Mouse (Mus musculus) intestine, embryonic 16.5 days (tissue): ENCODE measurements around the gene Ttll11. TPM values are rescaled to one million over a fixed set of nuclear protein-coding genes. Genes with fewer than 3 reads are reported as not detected.

Experiments
- ATAC-seq: fragments of 200-750 bp; cut with Nextera tagmentation; 2 replicates; pipeline ENCODE4 v1.8.0; 2017; ENCODE audit warnings: moderate TSS enrichment, moderate library complexity
- H3K27ac ChIP-seq: fragments of 300-500 bp; sonication (generic); 2 replicates; pipeline ENCODE4 v1.5.1; 2014; ENCODE audit warnings: mild to moderate bottlenecking, low read length
- H3K27me3 ChIP-seq: fragments of 300-500 bp; sonication (generic); replicated peaks from 2 replicates; pipeline ENCODE4 v1.6.1; 2014; ENCODE audit warnings: low read length, control low read depth, mixed read lengths; ENCODE audit not compliant: control insufficient read depth, insufficient read depth
- H3K36me3 ChIP-seq: fragments of 300-500 bp; sonication (generic); 2 replicates; pipeline ENCODE4 v1.6.1; 2014; ENCODE audit warnings: low read length, control low read depth; ENCODE audit not compliant: control insufficient read depth, insufficient read depth
- H3K4me1 ChIP-seq: fragments of 300-500 bp; sonication (generic); 2 replicates; pipeline ENCODE4 v1.6.1; 2014; ENCODE audit warnings: low read length, control low read depth, mixed read lengths; ENCODE audit not compliant: control insufficient read depth, insufficient read depth
- H3K4me2 ChIP-seq: fragments of 300-500 bp; sonication (generic); 2 replicates; pipeline ENCODE4 v1.6.1; 2014; ENCODE audit warnings: low read depth, low read length, control low read depth
- H3K4me3 ChIP-seq: fragments of 300-500 bp; sonication (generic); 2 replicates; pipeline ENCODE4 v1.5.1; 2014; ENCODE audit warnings: mild to moderate bottlenecking, low read length
- H3K9ac ChIP-seq: fragments of 300-500 bp; sonication (generic); 2 replicates; pipeline ENCODE4 v1.6.1; 2014; ENCODE audit warnings: low read depth, low read length
- H3K9me3 ChIP-seq: fragments of 300-500 bp; sonication (generic); 2 replicates; pipeline ENCODE4 v1.6.1; 2016; ENCODE audit warnings: low read length, control low read depth; ENCODE audit not compliant: control insufficient read depth
- WGBS: fragments of 180-500 bp; shearing (Covaris S2); extraction: QIAGEN DNeasy Blood & Tissue Kit; methylation state at CpG from one replicate; pipeline ENCODE4 v1.1.7; 2014; 5-methylcytosine and 5-hydroxymethylcytosine counted together
- polyA plus RNA-seq: library from polyadenylated mRNA; unstranded; fragments of >200 nt; fragmentation: Nextera tagmentation; extraction: Ambion mirVana; gene quantifications from 2 replicates; pipeline ENCODE4 v1.2.1, GENCODE M21; 2015

Gene Ttll11
- polyA plus RNA-seq, 1 experiment from 2014 or later = 0.10 TPM

DNA sequence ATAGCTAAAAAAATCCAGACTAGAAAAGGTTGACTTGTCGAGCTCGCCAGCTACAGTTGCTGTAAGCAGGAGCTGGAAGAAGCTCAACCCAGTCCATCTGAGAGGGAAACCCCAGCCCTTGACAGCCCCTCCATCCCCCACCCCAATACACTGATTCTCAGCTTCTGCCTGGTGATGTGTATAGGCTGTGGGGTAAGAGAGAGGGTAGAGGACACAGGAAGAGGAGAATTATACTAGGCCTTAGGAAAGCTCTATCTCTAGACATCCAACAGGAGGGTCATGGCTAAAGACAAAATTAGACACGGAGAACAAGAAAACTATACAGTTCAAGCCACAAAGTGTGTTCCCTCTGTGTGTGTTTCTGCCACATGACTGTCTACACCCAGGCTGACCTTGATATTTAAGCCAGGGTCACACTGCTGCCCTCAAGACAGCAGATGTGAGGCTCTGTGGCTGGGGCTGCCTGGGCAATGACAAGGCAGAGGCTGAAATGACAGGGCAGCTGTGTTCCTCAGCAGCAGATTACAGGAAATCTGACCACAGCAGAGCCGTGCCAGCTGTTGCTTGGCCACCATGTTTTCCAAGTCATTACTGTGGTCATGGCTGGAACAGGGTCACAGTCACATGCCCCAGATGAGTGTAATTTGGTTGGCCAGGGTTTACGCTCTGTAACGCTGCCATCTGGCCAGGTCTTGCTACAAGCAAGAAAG is 81.1 kb downstream of the Ttll11 start:
- Histone ChIP-seq H3K9me3 (no peaks in the 10 kb centered on the region), H3K4me3 (no peak overlapping the region), H3K9ac (no peak overlapping the region), H3K27me3 (no peaks in the 10 kb centered on the region), H3K4me1 (no peaks in the 10 kb centered on the region), H3K36me3 (no peaks in the 10 kb centered on the region), H3K4me2 (no peak overlapping the region), H3K27ac (no peak overlapping the region)
- no peak for ATAC-seq
- 76% methylated on average over 6 of the region's 6 CpGs for WGBS

DNA sequence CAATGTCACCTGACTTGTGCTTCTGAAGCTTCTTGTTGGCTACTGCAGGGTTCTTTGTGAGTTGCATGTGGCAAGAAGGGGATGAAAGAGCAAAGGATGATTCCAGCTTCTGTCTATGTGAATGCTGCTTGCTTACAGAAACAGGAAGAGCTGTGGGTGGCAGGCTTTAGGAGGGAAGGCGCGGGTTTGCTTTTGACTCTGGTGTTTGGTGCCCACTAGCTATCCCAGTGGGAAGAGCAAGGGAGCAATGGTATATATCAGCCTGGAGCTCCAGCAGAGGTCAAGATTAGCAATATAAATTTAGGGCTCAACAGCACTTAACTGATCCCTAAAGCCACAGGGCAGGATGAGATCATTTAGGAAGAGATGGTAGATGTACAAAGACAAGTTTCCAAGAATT is 82.6 kb downstream of the Ttll11 start:
- no peak for ATAC-seq

DNA sequence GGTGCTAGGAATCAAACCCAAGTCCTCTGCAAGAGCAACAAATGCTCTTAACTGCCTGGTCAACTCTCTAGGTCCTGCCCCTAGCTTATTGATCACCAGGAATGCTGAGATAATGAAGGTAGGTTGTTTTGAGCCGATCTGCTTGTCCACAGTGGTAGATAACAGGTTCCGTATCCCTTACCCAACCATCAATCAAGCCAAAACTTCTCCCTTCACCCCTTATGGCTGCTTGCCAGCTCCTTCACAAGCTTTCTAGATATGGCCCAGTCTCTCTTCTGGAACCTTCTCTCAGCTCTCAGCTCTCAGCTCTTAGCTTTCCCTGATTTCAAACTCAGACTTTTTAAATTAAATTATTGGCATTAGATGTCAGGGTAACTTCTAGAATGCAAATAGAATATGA is 85.2 kb downstream of the Ttll11 start:
- no peak overlapping the region for H3K9ac ChIP-seq
- WGBS = 66% methylated on average over 2 of the region's 2 CpGs
- H3K27ac ChIP-seq = no peak overlapping the region
- no peak overlapping the region for H3K4me3 ChIP-seq
- H3K4me2 ChIP-seq = no peak overlapping the region
- no peaks in the 10 kb centered on the region for H3K27me3 ChIP-seq
- H3K4me1 ChIP-seq = no peaks in the 10 kb centered on the region
- H3K36me3 ChIP-seq = no peaks in the 10 kb centered on the region
- H3K9me3 ChIP-seq = no peaks in the 10 kb centered on the region
- no peak for ATAC-seq

More for the DNA sequence above, 82.6 kb downstream of the Ttll11 start:
- WGBS = 79% methylated on average over 2 of the region's 2 CpGs
- Histone ChIP-seq H3K4me2 (no peak overlapping the region), H3K9ac (no peak overlapping the region), H3K36me3 (no peaks in the 10 kb centered on the region), H3K27me3 (no peaks in the 10 kb centered on the region), H3K9me3 (no peaks in the 10 kb centered on the region), H3K4me3 (no peak overlapping the region), H3K27ac (no peak overlapping the region), H3K4me1 (no peaks in the 10 kb centered on the region)

DNA sequence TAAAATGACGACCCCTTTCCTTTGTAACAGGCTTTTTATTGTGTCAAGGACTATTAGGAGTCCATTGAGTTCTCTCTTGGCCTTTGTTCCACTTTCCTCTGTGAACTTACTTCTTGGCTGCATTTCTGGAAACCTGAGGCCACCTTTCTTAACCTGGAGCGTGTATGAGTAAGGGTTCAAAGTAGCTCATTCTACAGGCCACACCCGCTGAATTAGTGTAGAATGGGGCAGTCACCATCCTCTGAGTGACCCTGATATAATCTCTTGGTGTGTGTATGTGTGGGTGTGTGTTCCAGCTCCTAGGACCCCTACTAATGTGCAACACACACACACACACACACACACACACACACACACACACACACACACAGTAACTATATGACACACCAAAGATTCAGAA is 89.1 kb downstream of the Ttll11 start:
- H3K4me3 ChIP-seq = no peak overlapping the region
- no peak overlapping the region for H3K27ac ChIP-seq
- H3K27me3 ChIP-seq = no peaks in the 10 kb centered on the region
- WGBS = 73% methylated on average over 3 of the region's 3 CpGs
- no peaks in the 10 kb centered on the region for H3K9me3 ChIP-seq
- H3K4me1 ChIP-seq = peaks cover 2% of the 10 kb centered on the region; the same call in 1 of the 2 replicates
- ATAC-seq = peak; percentile 87
- H3K36me3 ChIP-seq = no peaks in the 10 kb centered on the region
- H3K4me2 ChIP-seq = no peak overlapping the region
- H3K9ac ChIP-seq = no peak overlapping the region

DNA sequence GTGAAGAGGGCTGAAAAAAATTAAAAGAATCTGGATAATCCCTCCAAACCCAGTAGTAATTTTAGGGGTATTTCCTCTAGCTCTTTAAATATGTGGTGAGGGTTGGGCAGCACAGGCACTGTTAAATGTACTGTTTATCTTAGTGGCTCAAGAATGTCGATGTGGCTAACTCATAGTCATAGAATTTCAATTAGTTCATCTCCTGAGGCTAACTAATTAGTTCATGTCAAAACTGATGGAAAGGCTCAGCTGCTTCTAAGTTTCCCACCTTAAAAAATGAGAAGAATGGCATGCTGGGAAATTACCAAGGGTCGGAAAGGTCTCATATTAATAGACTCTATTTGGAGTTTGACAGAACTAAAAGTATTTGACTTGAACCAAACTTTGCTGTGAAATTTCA is 89.9 kb downstream of the Ttll11 start:
- Histone ChIP-seq H3K4me2 (no peak overlapping the region), H3K9ac (no peak overlapping the region), H3K9me3 (no peaks in the 10 kb centered on the region), H3K4me1 (peaks cover 2% of the 10 kb centered on the region; the same call in 1 of the 2 replicates), H3K27me3 (no peaks in the 10 kb centered on the region), H3K27ac (no peak overlapping the region), H3K36me3 (no peaks in the 10 kb centered on the region), H3K4me3 (no peak overlapping the region)
- WGBS = 62% methylated on average over 2 of the region's 2 CpGs
- ATAC-seq = no peak

DNA sequence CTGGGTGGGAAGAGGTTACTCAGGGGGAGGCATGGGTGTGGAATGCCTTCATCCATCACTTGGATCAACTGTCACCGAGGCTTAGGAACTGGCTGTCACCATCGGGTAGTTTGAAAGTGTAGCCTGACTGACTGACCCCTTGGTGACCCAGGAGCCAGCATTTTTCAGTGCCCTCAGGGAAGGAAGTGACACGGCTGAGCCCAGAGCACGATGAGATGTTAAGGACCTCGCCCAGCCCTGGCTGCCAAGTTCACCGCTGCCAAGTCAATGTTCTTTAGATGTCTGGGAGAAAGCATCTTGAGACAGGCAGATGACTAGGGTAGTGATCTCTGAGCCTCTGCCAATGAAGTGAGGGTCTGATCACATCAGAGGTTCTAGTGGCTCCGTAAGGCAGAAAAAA is 95.4 kb downstream of the Ttll11 start:
- Histone ChIP-seq H3K4me3 (no peak overlapping the region), H3K9ac (no peak overlapping the region), H3K27me3 (no peaks in the 10 kb centered on the region), H3K9me3 (no peaks in the 10 kb centered on the region), H3K36me3 (no peaks in the 10 kb centered on the region), H3K27ac (no peak overlapping the region), H3K4me2 (no peak overlapping the region), H3K4me1 (peaks cover 2% of the 10 kb centered on the region; the same call in 1 of the 2 replicates)
- no peak for ATAC-seq
- WGBS = 37% methylated on average over 7 of the region's 7 CpGs

DNA sequence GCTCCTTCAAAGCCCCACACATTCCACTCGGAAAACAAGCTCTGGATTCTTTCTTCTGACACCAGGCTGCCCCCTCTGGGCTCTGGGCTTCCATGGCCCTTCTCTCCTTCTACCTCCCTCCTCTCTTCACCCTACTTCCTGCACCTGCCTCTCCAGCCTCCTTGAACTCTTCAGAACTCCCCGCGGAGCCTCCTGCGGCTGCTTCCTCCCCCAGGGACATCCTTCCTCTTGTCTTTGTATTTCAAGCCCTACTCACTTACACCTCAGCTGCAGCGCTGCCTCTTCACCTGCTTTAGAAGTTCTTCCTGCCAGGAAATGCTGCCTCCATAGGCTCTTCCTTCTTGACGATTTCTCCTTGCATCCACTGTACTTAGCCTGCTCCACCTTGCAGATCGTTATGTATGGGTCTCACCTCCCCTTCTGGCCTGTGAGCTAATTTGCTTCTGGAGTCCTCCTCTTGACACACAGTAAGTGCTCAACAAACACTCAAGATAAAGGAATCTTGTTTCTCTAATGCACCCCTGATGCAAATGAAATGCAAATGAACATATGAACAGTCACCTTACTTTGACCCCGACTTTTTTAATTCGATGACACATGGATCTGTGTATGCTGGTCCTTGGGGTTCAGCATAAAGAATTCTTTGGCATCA is 97.3 kb downstream of the Ttll11 start:
- H3K4me2 ChIP-seq = no peak overlapping the region
- H3K9me3 ChIP-seq = no peaks in the 10 kb centered on the region
- no peaks in the 10 kb centered on the region for H3K27me3 ChIP-seq
- H3K36me3 ChIP-seq = no peaks in the 10 kb centered on the region
- WGBS = 46% methylated on average over 9 of the region's 9 CpGs
- ATAC-seq = no peak
- H3K4me1 ChIP-seq = peaks cover 2% of the 10 kb centered on the region; the same call in 1 of the 2 replicates
- H3K9ac ChIP-seq = no peak overlapping the region
- no peak overlapping the region for H3K4me3 ChIP-seq
- no peak overlapping the region for H3K27ac ChIP-seq

DNA sequence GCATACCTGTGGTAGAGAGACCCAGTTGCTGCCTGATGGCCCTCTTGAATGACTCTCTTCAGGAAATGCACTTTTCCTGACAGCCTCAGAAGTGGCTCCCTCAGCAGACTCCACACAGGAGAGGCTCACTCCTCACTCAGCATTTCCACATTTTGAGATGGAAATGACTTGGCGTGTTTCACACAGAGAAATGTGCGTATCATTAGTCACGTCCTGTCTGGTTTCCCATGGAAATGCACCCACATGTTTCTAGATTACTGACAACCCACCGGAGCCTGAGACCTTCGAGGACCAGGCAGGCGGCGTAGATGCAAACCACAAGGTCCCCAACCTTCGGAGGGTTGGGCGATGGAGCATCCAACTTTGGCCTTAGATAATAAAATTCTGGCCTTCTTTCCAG is 97.8 kb downstream of the Ttll11 start:
- no peak for ATAC-seq
- no peak overlapping the region for H3K4me2 ChIP-seq
- H3K27ac ChIP-seq = peak overlapping the region; percentile 59
- no peaks in the 10 kb centered on the region for H3K4me1 ChIP-seq
- no peak overlapping the region for H3K4me3 ChIP-seq
- H3K9me3 ChIP-seq = no peaks in the 10 kb centered on the region
- H3K27me3 ChIP-seq = no peaks in the 10 kb centered on the region
- 83% methylated on average over 9 of the region's 9 CpGs for WGBS
- no peaks in the 10 kb centered on the region for H3K36me3 ChIP-seq
- no peak overlapping the region for H3K9ac ChIP-seq

DNA sequence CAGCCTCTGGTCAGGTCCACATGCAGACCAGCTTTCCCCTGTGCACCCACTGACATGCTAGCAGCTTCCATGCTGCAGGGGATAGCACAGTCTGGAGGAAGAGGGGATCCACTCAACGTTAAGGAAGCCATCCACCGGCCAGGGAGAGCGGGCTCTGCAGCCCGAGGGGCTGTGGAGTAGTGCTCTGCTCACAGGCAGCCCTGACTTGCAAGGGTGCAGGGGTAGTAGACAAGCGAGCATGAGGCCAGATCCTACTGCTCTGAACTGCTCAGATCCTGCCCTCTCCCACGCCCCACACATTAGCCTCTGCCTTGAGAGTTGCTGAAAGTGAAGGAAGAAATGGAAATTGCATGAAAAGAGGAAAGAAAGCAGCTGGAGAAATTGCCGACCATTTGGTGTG is 99.4 kb downstream of the Ttll11 start:
- Histone ChIP-seq H3K9ac (no peak overlapping the region), H3K4me1 (no peaks in the 10 kb centered on the region), H3K9me3 (no peaks in the 10 kb centered on the region), H3K36me3 (no peaks in the 10 kb centered on the region), H3K4me3 (no peak overlapping the region), H3K4me2 (no peak overlapping the region), H3K27me3 (no peaks in the 10 kb centered on the region), H3K27ac (peak overlapping the region; percentile 35)
- 55% methylated on average over 7 of the region's 7 CpGs for WGBS
- 0 out of 2 replicates have a peak, but pooled peaks have one; percentile 30 for ATAC-seq
